Mouse (Mus musculus) layer of hippocampus, adult 8-10 months (tissue): ENCODE results near the gene Agrp. TPM values are rescaled to one million over a fixed set of nuclear protein-coding genes. Genes with fewer than 3 reads are reported as not detected.

Experiments used
- DNase-seq, 2 experiments: peaks; one replicate each; pipeline ENCODE4 v3.0.0; 2022; ENCODE audit warnings: low spot score in 2 of 2
- microRNA-seq, 2 experiments: library from miRNA; unstranded; fragments of <30 nt; microRNA quantifications; one replicate each; pipeline ENCODE4 v1.2.0; 2022
- total RNA-seq, 4 experiments: library from RNA; stranded (reverse); gene quantifications; 2 replicates each; pipeline ENCODE4 v1.2.4; 2022

Gene Agrp
- total RNA-seq, 4 experiments from 2014 or later: 0.79 TPM; not detected in 3

DNA sequence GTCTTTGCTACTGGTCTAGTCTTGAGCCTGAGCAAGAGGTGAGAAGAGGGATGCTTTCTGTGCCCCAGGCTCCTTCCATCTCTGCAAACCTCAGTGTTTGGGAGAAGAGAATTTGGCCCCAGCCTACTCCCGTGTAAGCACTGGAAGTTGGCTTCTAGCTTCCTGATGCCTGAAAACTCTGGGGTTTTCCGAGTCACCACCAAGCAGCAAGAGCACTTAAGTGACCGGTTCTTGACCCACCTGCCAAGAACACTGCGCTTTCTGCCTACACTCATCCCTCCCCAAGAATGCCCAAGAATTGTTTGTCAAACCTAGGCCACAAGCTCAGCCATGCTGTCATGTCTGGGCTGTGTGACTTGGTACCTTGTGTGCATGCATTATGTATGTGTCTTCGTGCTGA lies 116.7 kb downstream of the Agrp start:
- no peak for DNase-seq

GRCm38 (mm10) chr8:105519591-105519990 lies 117.6 kb downstream of the Agrp start:
- no peak for DNase-seq

DNA sequence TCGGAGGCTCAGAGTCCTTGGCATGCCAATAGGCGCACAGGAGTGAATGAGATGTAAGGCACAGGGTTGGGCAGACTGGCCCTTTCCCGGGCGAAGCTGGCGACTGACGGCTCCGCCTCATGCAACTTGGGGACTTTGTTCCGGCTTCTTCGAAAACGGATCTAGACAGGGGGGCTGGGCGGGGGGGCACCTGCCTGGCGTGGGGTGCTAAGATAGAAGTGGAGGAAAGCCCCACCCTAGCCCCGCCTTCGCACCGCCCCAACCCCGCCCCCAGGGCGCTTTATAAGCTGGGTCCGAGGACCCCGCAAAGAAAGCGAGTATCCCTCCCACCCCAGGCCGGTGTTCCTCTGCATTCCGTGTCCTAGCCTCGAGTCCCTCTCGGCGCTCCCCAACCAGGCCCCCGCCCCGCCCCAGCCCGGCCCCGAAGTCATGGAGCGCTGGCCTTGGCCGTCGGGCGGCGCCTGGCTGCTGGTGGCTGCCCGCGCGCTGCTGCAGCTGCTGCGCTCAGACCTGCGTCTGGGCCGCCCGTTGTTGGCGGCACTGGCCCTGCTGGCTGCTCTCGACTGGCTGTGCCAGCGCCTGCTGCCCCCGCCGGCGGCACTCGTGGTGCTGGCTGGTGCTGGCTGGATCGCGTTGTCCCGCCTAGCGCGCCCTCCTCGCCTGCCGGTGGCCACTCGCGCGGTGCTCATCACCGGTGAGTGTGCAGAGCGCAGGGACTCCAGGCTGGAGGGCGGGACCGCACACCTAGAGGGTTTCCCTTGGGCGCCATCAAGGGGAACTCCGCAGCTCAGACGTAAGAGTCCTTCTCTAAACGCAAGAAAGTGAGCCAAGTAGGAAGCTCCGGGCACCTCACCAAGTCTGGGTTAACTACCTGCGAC lies 118.5 kb downstream of the Agrp start, which contains the start of gene Hsd11b2:
Hsd11b2 (plus strand) TSS at position 320 of the 878 bp plus-strand sequence.
- peak in 1 of 2 experiments; percentile 41 for DNase-seq

GRCm38 (mm10) chr8:105517346-105517745 lies 119.8 kb downstream of the Agrp start:
- DNase-seq: no peak

Small RNA genes within 50 kb of the gene (microRNA-seq; reads per million reads assigned to microRNA genes)
- gene Mir1966: 0.32 to 2.3 reads per million in 2 experiments

Other genes starting within 250 kb of the Agrp start
- gene Kctd19, start 223.9 kb downstream of the Agrp start, total RNA-seq: not detected
- gene Lrrc36, start 223.8 kb downstream of the Agrp start, total RNA-seq: 1 to 10 TPM in 2 of 4 experiments, under 1 TPM in 2; 0.73 to 1.4 (median 1.1) TPM
- 10 to 100 TPM; 42.2 to 55.5 (median 47.9) TPM for gene Tppp3, start 165.9 kb downstream of the Agrp start, total RNA-seq
- 10 to 100 TPM; 35.1 to 41.2 (median 40.8) TPM for gene Zdhhc1, start 140.5 kb downstream of the Agrp start, total RNA-seq
- not detected for gene Hsd11b2, start 118.6 kb downstream of the Agrp start, total RNA-seq
- gene Atp6v0d1, start 71.3 kb downstream of the Agrp start, total RNA-seq: 100 to 1,000 TPM; 258 to 301 (median 285) TPM
- gene Ripor1, start 32.1 kb downstream of the Agrp start, total RNA-seq: 10 to 100 TPM; 75.4 to 83.7 (median 81.8) TPM
- 10 to 100 TPM; 67.5 to 77.9 (median 71.5) TPM for gene Ctcf, start 825 bp downstream of the Agrp start, total RNA-seq
- 10 to 100 TPM; 61.2 to 71.3 (median 68.4) TPM for gene Carmil2, start 48.9 kb upstream of the Agrp start, total RNA-seq
- gene Acd, start 63.7 kb upstream of the Agrp start, total RNA-seq: 10 to 100 TPM; 42.1 to 47.0 (median 43.1) TPM
- 10 to 100 TPM; 29.4 to 33.7 (median 32.5) TPM for gene Pard6a, start 63.8 kb upstream of the Agrp start, total RNA-seq
- gene 4933405L10Rik, start 70.3 kb upstream of the Agrp start, total RNA-seq: under 1 TPM; 0.41 to 0.78 (median 0.45) TPM
- gene Enkd1, start 70.8 kb upstream of the Agrp start, total RNA-seq: 10 to 100 TPM; 10.7 to 11.7 (median 11.0) TPM
- gene Gfod2, start 121.3 kb upstream of the Agrp start, total RNA-seq: 10 to 100 TPM; 17.8 to 21.3 (median 19.8) TPM
- 10 to 100 TPM; 24.0 to 28.4 (median 26.2) TPM for gene Ranbp10, start 190.0 kb upstream of the Agrp start, total RNA-seq
- gene Tsnaxip1, start 190.3 kb upstream of the Agrp start, total RNA-seq: under 1 TPM in 3 of 4 experiments, not detected in 1; 0.18 to 0.49 (median 0.31) TPM
- 10 to 100 TPM; 11.6 to 18.5 (median 14.0) TPM for gene Cenpt, start 215.9 kb upstream of the Agrp start, total RNA-seq
- 10 to 100 TPM; 36.4 to 39.7 (median 38.3) TPM for gene Thap11, start 217.7 kb upstream of the Agrp start, total RNA-seq
- 10 to 100 TPM; 12.8 to 36.2 (median 22.6) TPM for gene Nutf2, start 223.2 kb upstream of the Agrp start, total RNA-seq
- gene Edc4, start 243.5 kb upstream of the Agrp start, total RNA-seq: 10 to 100 TPM; 65.0 to 72.8 (median 69.3) TPM